Mouse (Mus musculus): ENCODE data around the gene 1810010D01Rik. TPM values are rescaled to one million over a fixed set of nuclear protein-coding genes. Genes with fewer than 3 reads are reported as not detected.

Gene 1810010D01Rik
- polyA plus RNA-seq, 1 experiment from 2014 or later: not detected

- Histone ChIP-seq H3K9me3 (replicated peaks) (no peaks in the 10 kb centered on the region), H3K4me3 (no peak overlapping the region), H3K9ac (no peak overlapping the region), H3K4me2 (no peak overlapping the region), H3K36me3 (no peaks in the 10 kb centered on the region), H3K4me1 (replicated peaks) (peaks cover 6% of the 10 kb centered on the region; the same call in 1 of the 2 replicates), H3K27ac (no peak overlapping the region), H3K27me3 (peaks cover 4% of the 10 kb centered on the region; the same call in 1 of the 2 replicates)
- ATAC-seq (replicated peaks; ENCODE audit: insufficient number of reproducible peaks, insufficient read depth, low FRiP score, low read depth): no peak
- 70% methylated on average over 15 of the region's 15 CpGs for WGBS
These were observed 34.4 kb downstream of the 1810010D01Rik start for GRCm38 (mm10) chr7:145173563-145173962.

GRCm38 (mm10) chr7:145173116-145173515, 34.8 kb downstream of the 1810010D01Rik start:
- no peak for ATAC-seq (replicated peaks; ENCODE audit: insufficient number of reproducible peaks, insufficient read depth, low FRiP score, low read depth)
- H3K4me3 ChIP-seq: no peak overlapping the region
- peaks cover 6% of the 10 kb centered on the region; the same call in 1 of the 2 replicates for H3K4me1 ChIP-seq (replicated peaks)
- peaks cover 4% of the 10 kb centered on the region; the same call in 1 of the 2 replicates for H3K27me3 ChIP-seq
- H3K36me3 ChIP-seq: no peaks in the 10 kb centered on the region
- 26% methylated on average over 12 of the region's 12 CpGs for WGBS
- H3K9me3 ChIP-seq (replicated peaks): no peaks in the 10 kb centered on the region
- no peak overlapping the region for H3K9ac ChIP-seq
- no peak overlapping the region for H3K27ac ChIP-seq
- H3K4me2 ChIP-seq: no peak overlapping the region

GRCm38 (mm10) chr7:145169703-145170102, 38.2 kb downstream of the 1810010D01Rik start:
- Histone ChIP-seq H3K4me2 (no peak overlapping the region), H3K27me3 (peaks cover 6% of the 10 kb centered on the region; the same call in 1 of the 2 replicates), H3K4me1 (replicated peaks) (no peaks in the 10 kb centered on the region), H3K4me3 (no peak overlapping the region), H3K9ac (no peak overlapping the region), H3K9me3 (replicated peaks) (no peaks in the 10 kb centered on the region), H3K27ac (no peak overlapping the region), H3K36me3 (no peaks in the 10 kb centered on the region)
- no peak for ATAC-seq (replicated peaks; ENCODE audit: insufficient number of reproducible peaks, insufficient read depth, low FRiP score, low read depth)
- 63% methylated on average over 3 of the region's 3 CpGs for WGBS

DNA sequence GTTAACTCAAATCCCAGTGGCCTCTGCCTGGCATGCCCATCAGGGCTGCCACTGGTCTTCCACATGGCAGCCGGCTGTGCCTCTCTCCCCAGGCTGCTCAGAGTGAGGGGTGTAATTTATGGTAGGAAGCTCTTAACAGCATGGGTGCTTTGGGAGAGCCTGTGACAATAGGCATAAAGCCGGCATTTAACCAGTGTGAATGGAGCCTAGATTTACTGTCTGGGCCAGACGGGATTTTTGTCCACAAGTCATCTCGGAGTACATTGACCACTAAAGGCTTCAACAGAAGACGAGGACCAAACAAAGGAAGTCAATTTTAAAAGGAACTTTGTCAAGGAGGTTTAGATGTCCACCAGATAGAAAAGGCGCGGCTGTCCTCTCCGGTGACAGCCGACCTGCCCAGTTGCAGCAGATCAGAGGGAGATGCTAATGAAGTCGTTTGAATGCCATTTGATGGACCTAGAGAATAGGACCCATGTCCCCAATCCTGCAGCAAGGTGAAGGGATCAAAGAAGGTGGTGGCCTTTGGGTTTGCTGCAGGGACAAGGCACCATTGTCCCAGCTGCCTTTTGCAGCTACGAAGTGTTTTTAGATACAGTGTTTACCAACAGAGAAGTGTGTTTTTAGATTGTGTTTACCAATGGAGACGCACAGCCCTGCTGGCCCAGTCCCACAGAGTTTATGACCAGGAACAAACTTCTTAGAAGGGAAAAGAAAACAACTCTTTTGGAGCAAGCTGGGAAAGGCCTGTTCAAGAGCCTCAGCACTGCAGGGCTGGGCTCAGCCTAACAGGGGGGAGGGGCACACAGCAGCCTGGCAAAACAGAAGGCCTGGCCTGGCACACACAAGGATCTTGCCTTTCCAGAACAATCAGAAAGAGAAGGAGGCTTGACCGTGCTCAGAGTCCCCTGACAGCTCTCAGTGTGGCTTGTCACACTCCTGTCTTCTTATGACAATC, 48.4 kb downstream of the 1810010D01Rik start:
- H3K4me2 ChIP-seq: no peak overlapping the region
- H3K9ac ChIP-seq: no peak overlapping the region

More for the DNA sequence above, 48.4 kb downstream of the 1810010D01Rik start:
- Histone ChIP-seq H3K9me3 (replicated peaks) (no peaks in the 10 kb centered on the region), H3K4me3 (no peak overlapping the region), H3K4me1 (replicated peaks) (peaks cover 11% of the 10 kb centered on the region; the same call in 1 of the 2 replicates), H3K27me3 (no peaks in the 10 kb centered on the region), H3K27ac (peak overlapping the region; percentile 20; the same call in 1 of the 2 replicates), H3K36me3 (no peaks in the 10 kb centered on the region)
- 60% methylated on average over 13 of the region's 13 CpGs for WGBS
- ATAC-seq (replicated peaks; ENCODE audit: insufficient number of reproducible peaks, insufficient read depth, low FRiP score, low read depth): 0 out of 2 replicates have a peak, but pooled peaks have one; percentile 61

Other genes starting within 250 kb of the 1810010D01Rik start
- gene Tpcn2, start 75.9 kb upstream of the 1810010D01Rik start, polyA plus RNA-seq (2015; fragmentation: Nextera tagmentation; extraction: Ambion mirVana): 4.6 and 7.4 TPM in 2 replicates
- gene Mrgprf, start 92.7 kb upstream of the 1810010D01Rik start, polyA plus RNA-seq (2015; fragmentation: Nextera tagmentation; extraction: Ambion mirVana): 1.4 and 1.7 TPM in 2 replicates
- not detected in 2 replicates for gene Mrgprd, start 106.7 kb upstream of the 1810010D01Rik start, polyA plus RNA-seq (2015; fragmentation: Nextera tagmentation; extraction: Ambion mirVana)

All from heart, embryonic 15.5 days (tissue).